Mouse (Mus musculus) liver, embryonic 11.5 days (tissue): ENCODE results near the gene Jak2. TPM values are rescaled to one million over a fixed set of nuclear protein-coding genes. Genes with fewer than 3 reads are reported as not detected.

ENCODE experiments used
- ATAC-seq: fragments of 200-750 bp; cut with Nextera tagmentation; replicated peaks from 2 replicates; pipeline ENCODE4 v1.8.0; 2017; ENCODE audit warnings: moderate number of reproducible peaks, mild to moderate bottlenecking, moderate TSS enrichment, moderate library complexity; ENCODE audit not compliant: low FRiP score
- DNase-seq: peaks from one replicate; pipeline ENCODE4 v3.0.0-alpha.2; 2017; ENCODE audit warnings: low spot score
- H3K27ac ChIP-seq: fragments of 300-500 bp; sonication (generic); 2 replicates; pipeline ENCODE4 v1.5.1; 2014; ENCODE audit warnings: mild to moderate bottlenecking, low read depth, low read length, control low read depth
- H3K27me3 ChIP-seq: fragments of 300-500 bp; sonication (generic); replicated peaks from 2 replicates; pipeline ENCODE4 v1.6.1; 2014; ENCODE audit warnings: low read length, mixed read lengths; ENCODE audit not compliant: control insufficient read depth, insufficient read depth
- H3K36me3 ChIP-seq: fragments of 300-500 bp; sonication (generic); 2 replicates; pipeline ENCODE4 v1.6.1; 2014; ENCODE audit warnings: mild to moderate bottlenecking, low read length, moderate library complexity, mixed read lengths; ENCODE audit not compliant: control insufficient read depth, insufficient read depth
- H3K4me1 ChIP-seq: fragments of 300-500 bp; sonication (generic); replicated peaks from 2 replicates; pipeline ENCODE4 v1.6.1; 2014; ENCODE audit warnings: low read length, mixed read lengths; ENCODE audit not compliant: control insufficient read depth, insufficient read depth
- H3K4me2 ChIP-seq: fragments of 300-500 bp; sonication (generic); 2 replicates; pipeline ENCODE4 v1.6.1; 2014; ENCODE audit warnings: mild to moderate bottlenecking, control low read depth, moderate library complexity
- H3K4me3 ChIP-seq: fragments of 300-500 bp; sonication (generic); 2 replicates; pipeline ENCODE4 v1.5.1; 2014; ENCODE audit warnings: low read depth, low read length, control low read depth
- H3K9ac ChIP-seq: fragments of 300-500 bp; sonication (generic); 2 replicates; pipeline ENCODE4 v1.6.1; 2014; ENCODE audit warnings: low read depth, low read length, control low read depth
- H3K9me3 ChIP-seq: fragments of 300-500 bp; sonication (generic); 2 replicates; pipeline ENCODE4 v1.6.1; 2016; ENCODE audit warnings: low read length, inconsistent platforms, mixed read lengths; ENCODE audit not compliant: control insufficient read depth
- WGBS: fragments of 180-500 bp; shearing (Covaris S2); extraction: QIAGEN DNeasy Blood & Tissue Kit; methylation state at CpG from one replicate; pipeline ENCODE4 v1.1.7; 2014; 5-methylcytosine and 5-hydroxymethylcytosine counted together
- polyA plus RNA-seq: library from polyadenylated mRNA; unstranded; fragments of >200 nt; fragmentation: Nextera tagmentation; extraction: Ambion mirVana; gene quantifications from 2 replicates; pipeline ENCODE4 v1.2.1, GENCODE M21; 2014

The Jak2 gene
- polyA plus RNA-seq, 1 experiment from 2014 or later, result 18.1 TPM

GRCm38 (mm10) chr19:29354895-29355877, 103.6 kb downstream of the Jak2 start:
- Histone ChIP-seq H3K9me3 (no peaks in the 10 kb centered on the region), H3K27me3 (no peaks in the 10 kb centered on the region), H3K27ac (0 out of 2 replicates have a peak overlapping the region, but pooled peaks have one; percentile 3), H3K4me3 (peak overlapping the region; percentile 43), H3K36me3 (no peaks in the 10 kb centered on the region), H3K4me2 (peak overlapping the region; percentile 86), H3K9ac (peak overlapping the region; percentile 45), H3K4me1 (peaks cover 2% of the 10 kb centered on the region)
- peak; percentile 79 for ATAC-seq
- peak; percentile 82 for DNase-seq
- WGBS, result 6% methylated on average over 20 of the region's 20 CpGs

GRCm38 (mm10) chr19:29356281-29356680, 104.7 kb downstream of the Jak2 start:
- no peaks in the 10 kb centered on the region for H3K36me3 ChIP-seq
- peaks cover 12% of the 10 kb centered on the region for H3K4me1 ChIP-seq
- no peaks in the 10 kb centered on the region for H3K27me3 ChIP-seq
- WGBS, result 86% methylated on average over 11 of the region's 11 CpGs
- H3K27ac ChIP-seq, result no peak overlapping the region
- DNase-seq (no peak), ATAC-seq (no peak)
- no peak overlapping the region for H3K4me2 ChIP-seq
- H3K9ac ChIP-seq, result no peak overlapping the region
- H3K9me3 ChIP-seq, result no peaks in the 10 kb centered on the region
- H3K4me3 ChIP-seq, result no peak overlapping the region

GRCm38 (mm10) chr19:29360251-29360650, 108.6 kb downstream of the Jak2 start:
- DNase-seq (no peak), ATAC-seq (no peak)
- Histone ChIP-seq H3K27ac (no peak overlapping the region), H3K36me3 (no peaks in the 10 kb centered on the region), H3K4me3 (no peak overlapping the region), H3K9ac (0 out of 2 replicates have a peak overlapping the region, but pooled peaks have one; percentile 12), H3K4me2 (peak overlapping the region; percentile 89), H3K9me3 (no peaks in the 10 kb centered on the region), H3K4me1 (peaks cover 16% of the 10 kb centered on the region), H3K27me3 (no peaks in the 10 kb centered on the region)
- 31% methylated on average over 5 of the region's 5 CpGs for WGBS

GRCm38 (mm10) chr19:29361468-29362130, 110.0 kb downstream of the Jak2 start:
- Histone ChIP-seq H3K9ac (peak overlapping the region; percentile 78), H3K27ac (no peak overlapping the region; the same call in 1 of the 2 replicates), H3K4me1 (peaks cover 16% of the 10 kb centered on the region), H3K4me3 (peak overlapping the region; percentile 74), H3K27me3 (no peaks in the 10 kb centered on the region), H3K4me2 (peak overlapping the region; percentile 89), H3K9me3 (no peaks in the 10 kb centered on the region), H3K36me3 (no peaks in the 10 kb centered on the region)
- 3% methylated on average over 33 of the region's 33 CpGs for WGBS
- DNase-seq (peak; percentile 80), ATAC-seq (peak; percentile 100)

- no peak overlapping the region for H3K27ac ChIP-seq
- peak overlapping the region; percentile 52; the same call in 1 of the 2 replicates for H3K9ac ChIP-seq
- 36% methylated on average over 13 of the region's 13 CpGs for WGBS
Observed at GRCm38 (mm10) chr19:29362173-29362930, 110.7 kb downstream of the Jak2 start.

More at GRCm38 (mm10) chr19:29362173-29362930, 110.7 kb downstream of the Jak2 start:
- ATAC-seq, result no peak
- no peak for DNase-seq
- Histone ChIP-seq H3K4me1 (peaks cover 17% of the 10 kb centered on the region), H3K4me2 (peak overlapping the region; percentile 89), H3K4me3 (peak overlapping the region; percentile 74), H3K9me3 (no peaks in the 10 kb centered on the region), H3K27me3 (no peaks in the 10 kb centered on the region), H3K36me3 (no peaks in the 10 kb centered on the region)

Other genes starting within 250 kb of the Jak2 start
- gene Ak3, start 203.9 kb upstream of the Jak2 start, polyA plus RNA-seq, result 90.6 and 98.4 TPM in 2 replicates
- gene Rcl1, start 150.5 kb upstream of the Jak2 start, polyA plus RNA-seq, result 114 and 120 TPM in 2 replicates
- gene Insl6, start 73.5 kb downstream of the Jak2 start, polyA plus RNA-seq, result 3.1 and 3.2 TPM in 2 replicates
- not detected in 2 replicates for gene Rln1, start 82.8 kb downstream of the Jak2 start, polyA plus RNA-seq
- gene Plgrkt, start 115.6 kb downstream of the Jak2 start, polyA plus RNA-seq, result 54.0 and 56.2 TPM in 2 replicates
- 0.43 and 0.86 TPM in 2 replicates for gene Cd274, start 115.6 kb downstream of the Jak2 start, polyA plus RNA-seq
- gene Pdcd1lg2, start 159.1 kb downstream of the Jak2 start, polyA plus RNA-seq, result not detected in 2 replicates